Comparison of ENCODE assay signal across 27 mouse cellular contexts in genomic region chr12:116414941-116415340, GRCm38 (mm10).
"Had no signal": no experiment of that assay in that cellular context is flagged by ENCODE, and none has a peak within 500 bp of the region (broad histone marks: within the 10 kb centered on the region; RNA-seq: fewer than 3 reads in every experiment).

No protein-coding gene starts in this region.

- DNase-seq: cerebellum, adult 9-10 months; cerebellum, adult 9-11 months; cerebellum, postnatal 10 days; cerebellum, postnatal 14 days; cerebellum, postnatal 25 days; cerebellum, postnatal 36 days; embryo, embryonic 11 days; forebrain, postnatal 0 days; gastrocnemius, adult 2 months; gastrocnemius, postnatal 10 days; gastrocnemius, postnatal 14 days; gastrocnemius, postnatal 25 days; gastrocnemius, postnatal 36 days; heart, adult 11 months; heart, adult 18-20 months; heart, adult 2 months had no signal

- H3K4me1 ChIP-seq: embryonic facial prominence, embryonic 10.5 days; embryonic facial prominence, embryonic 12.5 days; embryonic facial prominence, embryonic 13.5 days; embryonic facial prominence, embryonic 15.5 days; forebrain, embryonic 10.5 days; forebrain, embryonic 12.5 days; forebrain, embryonic 13.5 days; forebrain, embryonic 15.5 days had no signal

- H3K9ac ChIP-seq: embryonic facial prominence, embryonic 12.5 days; embryonic facial prominence, embryonic 13.5 days; embryonic facial prominence, embryonic 15.5 days; forebrain, embryonic 12.5 days; forebrain, embryonic 13.5 days; forebrain, embryonic 15.5 days; forebrain, postnatal 0 days had no signal

- ATAC-seq: forebrain, embryonic 13.5 days; forebrain, embryonic 14.5 days; forebrain, embryonic 15.5 days; forebrain, embryonic 16.5 days; forebrain, postnatal 0 days had no signal

- H3K27ac ChIP-seq: embryonic facial prominence, embryonic 10.5 days; embryonic facial prominence, embryonic 12.5 days; embryonic facial prominence, embryonic 13.5 days; embryonic facial prominence, embryonic 15.5 days; forebrain, embryonic 10.5 days; forebrain, embryonic 12.5 days; forebrain, embryonic 13.5 days; forebrain, embryonic 15.5 days; gastrocnemius, adult 2 months; heart, adult 2 months had no signal

- H3K27me3 ChIP-seq: embryonic facial prominence, embryonic 12.5 days; embryonic facial prominence, embryonic 13.5 days; embryonic facial prominence, embryonic 15.5 days; forebrain, embryonic 12.5 days; forebrain, embryonic 13.5 days; forebrain, embryonic 15.5 days had no signal

- H3K4me3 ChIP-seq: embryonic facial prominence, embryonic 10.5 days; embryonic facial prominence, embryonic 12.5 days; embryonic facial prominence, embryonic 13.5 days; embryonic facial prominence, embryonic 15.5 days; erythroblast, embryonic 14.5 days; forebrain, embryonic 10.5 days; forebrain, embryonic 12.5 days; forebrain, embryonic 13.5 days; forebrain, embryonic 15.5 days; gastrocnemius, adult 2 months; heart, adult 2 months had no signal

- H3K4me2 ChIP-seq: embryonic facial prominence, embryonic 12.5 days; embryonic facial prominence, embryonic 13.5 days; embryonic facial prominence, embryonic 15.5 days; forebrain, embryonic 12.5 days; forebrain, embryonic 13.5 days; forebrain, embryonic 15.5 days had no signal

- H3K9me3 ChIP-seq: embryonic facial prominence, embryonic 10.5 days; embryonic facial prominence, embryonic 12.5 days; embryonic facial prominence, embryonic 13.5 days; embryonic facial prominence, embryonic 15.5 days; forebrain, embryonic 10.5 days; forebrain, embryonic 12.5 days; forebrain, embryonic 13.5 days; forebrain, embryonic 15.5 days had no signal
